Comparison of ENCODE assay signal across 8 mouse cellular contexts in genomic region chr15:9748359-9749102, GRCm38 (mm10). TPM values are rescaled to one million over a fixed set of nuclear protein-coding genes. Genes with fewer than 3 reads are reported as not detected.
DNase-seq lines count a peak whose midpoint lies in the region; ATAC-seq lines count a peak whose summit lies in the region.

TSS of gene Spef2 (minus strand) at chr15:9748868.

- H3K36me3 ChIP-seq in hindbrain, embryonic 15.5 days: no peaks in the 10 kb centered on the region

- ATAC-seq in hindbrain, embryonic 15.5 days (ENCODE audit: low FRiP score, low read depth): peak; percentile 93

- H3K4me2 ChIP-seq in hindbrain, embryonic 15.5 days: peak within 1 kb of the TSS; percentile 44

- H3K4me1 ChIP-seq in hindbrain, embryonic 15.5 days (replicated peaks): no peaks in the 10 kb centered on the region

- DNase-seq in R1 (ENCODE audit: low read depth, low spot score): peak; percentile 94
- DNase-seq in cerebellum, postnatal 10 days: peak; percentile 57 to 67
- DNase-seq in frontal cortex, postnatal 25 days (ENCODE audit: low spot score in 2 of 2): peak; percentile 9 to 16
- peak; percentile 16 to 41 for DNase-seq in layer of hippocampus, postnatal 25 days (ENCODE audit: extremely low spot score in 1 of 2, low spot score in 1 of 2)
- peak; percentile 66 for DNase-seq in lung, postnatal 10 days
- peak; percentile 74 for DNase-seq in ovary, postnatal 36 days (ENCODE audit: low spot score)
- peak; percentile 84 for DNase-seq in thymus, postnatal 14 days

- H3K27ac ChIP-seq in hindbrain, embryonic 15.5 days (replicated peaks): no peak within 1 kb of the TSS

- 30% methylated on average over 16 of the region's 16 CpGs for WGBS in hindbrain, embryonic 15.5 days

- H3K9me3 ChIP-seq in hindbrain, embryonic 15.5 days: no peaks in the 10 kb centered on the region

- no peaks in the 10 kb centered on the region for H3K27me3 ChIP-seq in hindbrain, embryonic 15.5 days

- no peak within 1 kb of the TSS for H3K9ac ChIP-seq in hindbrain, embryonic 15.5 days

- H3K4me3 ChIP-seq in hindbrain, embryonic 15.5 days: peak within 1 kb of the TSS; percentile 30

RNA-seq across cellular contexts. Expression of gene Spef2, which starts in this region (rescaled TPM):
- 1.9 and 2.1 TPM in 2 replicates for polyA plus RNA-seq in hindbrain, embryonic 15.5 days (2015; fragmentation: Nextera tagmentation; extraction: Ambion mirVana)
- 1 to 10 TPM; 1.9 to 2.1 TPM for total RNA-seq in layer of hippocampus, postnatal 25 days (2021)

Comparison
In these comparisons a context has a peak if more than half of its experiments do, and no peak if none do; other contexts are left out.
1. DNase-seq: peak in every context shown above with its lines; median percentile 94 in R1; 84 in thymus, postnatal 14 days; 74 in ovary, postnatal 36 days; 66 in lung, postnatal 10 days; 62 in cerebellum, postnatal 10 days; 28 in layer of hippocampus, postnatal 25 days; 12 in frontal cortex, postnatal 25 days.